Mouse (Mus musculus) kidney, postnatal 36 days (tissue): ENCODE results near the gene Hsp90b1.
A peak's percentile ranks its signal among the peaks of the same experiment; 100 is the strongest.
"Not testable (repeated sequence)": the region's sequence is repeated elsewhere in the genome, so short reads cannot be mapped to it uniquely, and the experiment has no call there.

Source experiments
- DNase-seq, 2 experiments: peaks; one replicate each; pipeline ENCODE4 v3.0.0; 2021 to 2022; ENCODE audit warnings: mixed read lengths in 2 of 2

Hsp90b1 gene

DNA sequence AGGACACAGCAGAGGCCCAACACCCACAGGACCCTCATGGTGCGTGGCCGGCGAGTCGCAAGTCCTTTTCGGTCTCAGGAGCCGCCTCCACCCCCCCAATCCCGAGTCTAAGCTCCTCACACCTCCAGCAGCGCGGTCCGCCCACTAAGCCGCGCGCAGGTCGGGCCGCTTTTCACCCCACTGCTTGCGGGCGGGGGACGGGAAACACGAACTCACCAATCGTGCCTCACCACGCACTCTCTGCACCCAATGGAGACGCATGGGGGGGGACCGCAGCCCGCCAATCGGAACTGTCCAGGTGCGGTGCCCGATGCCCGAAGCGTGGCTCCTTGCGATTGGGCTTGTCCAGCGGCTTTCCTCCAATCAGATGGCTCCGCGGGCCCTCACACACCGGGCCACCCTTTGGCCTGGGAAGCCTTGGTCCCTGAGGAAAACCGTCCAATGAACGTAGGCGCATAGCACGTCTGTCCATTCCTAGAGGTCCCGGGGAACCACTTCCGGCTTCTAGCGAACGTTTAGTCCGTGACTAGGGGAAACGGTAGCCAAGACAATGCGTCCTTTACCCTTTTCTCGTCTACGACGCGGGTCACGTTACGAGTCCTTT is at the start of gene Hsp90b1, which contains the start of gene Ttc41:
TSS of gene Hsp90b1 (minus strand) at position 192 of the 604 bp plus-strand sequence.
TSS of gene Ttc41 (plus strand) at position 494 of the 604 bp plus-strand sequence.
- peak; percentile 98 to 100 for DNase-seq

DNA sequence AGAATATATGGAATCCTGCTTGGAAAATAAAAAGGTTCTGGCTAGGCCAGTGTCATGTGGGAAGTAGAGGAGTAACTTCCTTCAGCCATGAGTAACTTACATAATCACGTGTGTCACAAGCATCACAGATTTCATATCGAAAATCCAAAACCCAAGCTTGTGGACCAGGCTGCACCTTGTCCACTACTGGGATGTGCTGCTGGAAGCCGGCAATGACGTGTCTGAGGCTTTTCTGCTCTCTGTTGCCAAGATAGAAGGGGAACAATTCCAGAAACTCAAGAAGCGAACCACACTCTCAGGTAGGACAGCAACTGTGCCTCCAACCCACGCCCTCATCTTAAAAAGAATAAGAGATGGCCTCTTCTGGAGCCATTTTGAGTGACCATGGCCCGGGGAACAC is 39.0 kb upstream of the Hsp90b1 start:
- DNase-seq: no peak

DNA sequence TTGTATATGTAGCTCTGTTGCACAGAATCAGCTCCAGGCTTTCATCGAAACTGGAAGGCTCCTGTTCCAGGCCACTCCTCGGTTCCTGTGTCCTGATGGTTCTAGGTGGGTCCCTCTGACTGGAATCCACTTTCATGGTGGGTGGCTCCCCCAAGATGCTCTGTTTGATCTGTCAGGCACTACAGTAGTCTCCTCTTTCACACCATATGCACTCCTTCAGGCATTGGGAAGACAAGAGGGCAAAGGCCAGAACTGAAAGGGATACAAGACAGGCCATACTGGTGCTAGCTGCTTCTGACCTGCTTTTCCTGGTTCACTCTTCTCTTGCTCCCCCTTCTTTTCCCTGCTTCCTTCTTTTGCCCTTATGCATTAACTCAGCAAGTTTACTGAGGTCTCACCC is 37.6 kb upstream of the Hsp90b1 start:
- no peak for DNase-seq

DNA sequence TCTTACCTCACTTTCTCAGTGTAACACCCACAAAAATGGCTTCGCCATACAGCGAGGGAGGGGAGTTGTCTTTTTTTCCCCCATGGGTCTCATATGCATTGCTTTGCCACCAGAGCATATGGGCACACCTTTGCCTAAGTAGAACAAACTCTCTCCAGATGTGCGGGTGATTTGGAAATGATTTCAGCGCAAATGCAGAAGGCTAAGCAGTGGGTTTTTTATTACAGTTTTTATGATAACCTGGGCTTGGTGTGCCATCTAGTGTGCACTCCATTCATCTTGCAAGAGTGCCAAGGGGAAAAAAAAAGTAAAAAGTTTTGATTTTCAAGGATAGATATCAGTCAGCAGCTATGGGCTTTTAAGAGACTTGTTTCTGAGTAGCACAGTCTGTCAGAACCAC is 29.7 kb upstream of the Hsp90b1 start:
- DNase-seq: no peak

DNA sequence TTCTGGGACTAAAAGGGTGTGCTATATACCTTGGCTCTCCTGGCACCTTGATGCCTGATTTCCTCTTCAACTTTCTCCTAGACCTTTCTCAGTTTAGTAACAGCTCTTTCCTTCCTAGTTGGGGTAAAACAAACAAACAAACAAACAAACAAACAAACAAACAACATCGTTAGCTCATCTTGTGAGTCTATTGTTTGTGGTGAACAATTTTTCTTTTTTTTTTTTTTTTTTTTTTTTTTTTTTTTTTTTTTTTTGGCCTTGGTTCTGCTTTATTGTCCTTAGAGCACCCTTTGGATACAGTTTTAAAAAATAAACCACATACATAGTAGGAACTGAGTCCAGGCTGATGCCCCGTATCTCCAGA is 26.2 kb upstream of the Hsp90b1 start:
- no peak for DNase-seq

DNA sequence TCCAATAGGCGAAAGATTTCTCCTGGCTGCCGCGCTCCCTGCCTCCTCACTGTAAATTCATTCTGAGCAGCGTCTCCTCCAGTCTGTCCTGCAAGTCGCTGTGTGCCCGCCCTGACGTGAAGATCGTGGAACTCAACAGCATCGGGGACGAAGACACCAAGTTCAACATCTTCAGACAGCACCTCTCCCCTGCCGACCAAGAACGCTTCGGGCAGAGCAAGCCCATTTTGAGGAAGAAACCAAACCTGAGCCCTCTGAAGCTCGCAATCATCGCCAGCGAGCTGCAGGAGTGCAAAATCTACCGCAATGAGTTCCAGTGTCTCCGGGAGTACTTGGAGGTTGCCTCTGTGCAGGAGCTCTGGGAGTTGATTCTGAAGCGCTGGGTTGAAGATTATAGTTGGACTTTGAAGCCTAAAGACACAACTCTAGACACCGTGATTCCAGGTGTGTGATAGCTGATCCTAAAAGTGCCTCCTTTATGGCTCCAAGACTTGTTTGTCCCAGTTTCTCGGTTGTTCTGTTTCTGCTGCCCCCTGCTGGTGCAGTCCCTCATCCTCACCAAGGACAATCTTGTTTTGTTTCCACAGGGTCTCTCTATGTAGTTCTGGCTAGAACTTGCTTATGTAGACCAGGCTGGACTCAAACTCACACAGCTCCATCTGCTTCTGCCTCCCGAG is 25.7 kb upstream of the Hsp90b1 start:
- peak; percentile 88 to 96 for DNase-seq

DNA sequence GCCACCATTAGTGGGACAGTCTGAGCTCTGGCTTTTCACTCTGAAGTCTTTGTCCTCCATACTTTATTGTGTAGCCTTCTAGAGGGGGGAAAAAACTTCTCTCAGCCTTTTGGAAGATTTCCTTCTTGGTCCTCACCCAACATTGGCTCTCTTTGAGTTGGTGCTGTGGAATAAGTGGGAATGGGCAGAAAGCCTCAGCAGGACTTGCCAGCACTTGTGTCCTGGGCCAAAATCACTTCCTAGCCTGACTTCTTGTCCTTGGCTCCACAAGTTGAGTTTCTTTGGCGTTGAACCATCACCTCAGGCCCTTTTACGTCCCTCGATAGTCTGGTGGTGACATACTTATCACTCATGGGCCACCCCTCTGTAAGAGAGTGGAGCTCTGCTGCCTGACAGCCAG is 22.9 kb upstream of the Hsp90b1 start:
- DNase-seq: no peak

DNA sequence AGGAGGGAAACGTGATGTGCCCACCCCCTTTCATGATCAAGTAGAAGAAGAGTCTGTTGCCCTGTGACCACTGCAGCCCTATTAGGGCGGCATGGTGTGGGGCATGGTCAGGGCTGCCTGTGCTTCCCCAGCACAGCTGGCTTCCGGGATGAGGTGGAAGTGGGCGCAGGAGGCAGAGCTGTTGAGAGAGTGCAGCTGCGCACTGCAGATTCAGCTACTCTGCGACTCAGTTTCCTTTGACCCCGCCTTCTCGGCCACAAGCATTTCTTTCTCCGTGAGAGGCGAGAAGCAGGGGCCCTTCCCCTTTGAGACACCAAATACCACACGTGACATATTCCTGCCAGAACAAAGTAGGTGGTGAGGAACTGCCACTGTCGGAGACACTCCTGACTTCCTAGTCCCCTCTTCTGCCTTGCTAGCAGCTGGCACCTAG is 22.3 kb upstream of the Hsp90b1 start:
- DNase-seq: peak; percentile 32 to 41

DNA sequence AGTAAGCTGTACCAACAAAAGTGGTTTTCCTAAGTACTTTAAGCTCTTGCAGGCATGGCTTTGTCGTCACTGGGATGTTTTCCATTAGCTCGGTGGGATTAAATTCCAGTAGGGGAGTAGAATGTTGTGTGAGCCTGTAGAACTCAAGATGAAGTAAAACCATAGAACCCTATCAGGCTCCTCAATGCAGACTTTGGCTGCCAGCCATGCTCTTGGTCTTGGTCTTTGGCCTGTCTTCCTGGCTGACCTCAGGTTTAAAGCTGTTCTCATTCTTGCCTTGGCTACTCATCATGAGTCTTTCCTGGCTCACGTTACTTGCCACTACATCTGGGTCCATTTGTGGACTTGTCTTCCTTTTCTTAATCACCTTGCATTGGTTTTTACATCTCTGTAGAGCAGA is 6.8 kb upstream of the Hsp90b1 start:
- peak; percentile 86 to 87 for DNase-seq

DNA sequence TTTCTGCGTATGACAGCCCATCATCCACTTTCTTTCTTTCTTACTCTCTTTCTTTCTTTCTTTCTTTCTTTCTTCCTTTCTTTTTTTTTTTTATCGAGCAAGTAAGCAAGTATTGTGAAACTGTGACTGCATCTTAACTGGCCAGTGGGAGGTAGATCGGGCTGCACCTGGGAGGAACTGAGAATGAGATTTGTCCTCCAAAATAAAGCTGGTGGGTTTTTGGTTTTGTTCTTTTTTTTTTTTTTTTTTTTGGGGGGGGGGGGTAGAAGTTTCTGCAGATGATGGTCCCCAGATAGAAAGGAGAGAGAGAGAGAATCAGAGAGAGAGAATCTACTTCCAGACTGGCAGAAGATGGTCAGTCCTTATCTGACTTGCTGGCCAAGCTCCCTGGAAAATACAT is 1.8 kb upstream of the Hsp90b1 start:
- DNase-seq: no peak

DNA sequence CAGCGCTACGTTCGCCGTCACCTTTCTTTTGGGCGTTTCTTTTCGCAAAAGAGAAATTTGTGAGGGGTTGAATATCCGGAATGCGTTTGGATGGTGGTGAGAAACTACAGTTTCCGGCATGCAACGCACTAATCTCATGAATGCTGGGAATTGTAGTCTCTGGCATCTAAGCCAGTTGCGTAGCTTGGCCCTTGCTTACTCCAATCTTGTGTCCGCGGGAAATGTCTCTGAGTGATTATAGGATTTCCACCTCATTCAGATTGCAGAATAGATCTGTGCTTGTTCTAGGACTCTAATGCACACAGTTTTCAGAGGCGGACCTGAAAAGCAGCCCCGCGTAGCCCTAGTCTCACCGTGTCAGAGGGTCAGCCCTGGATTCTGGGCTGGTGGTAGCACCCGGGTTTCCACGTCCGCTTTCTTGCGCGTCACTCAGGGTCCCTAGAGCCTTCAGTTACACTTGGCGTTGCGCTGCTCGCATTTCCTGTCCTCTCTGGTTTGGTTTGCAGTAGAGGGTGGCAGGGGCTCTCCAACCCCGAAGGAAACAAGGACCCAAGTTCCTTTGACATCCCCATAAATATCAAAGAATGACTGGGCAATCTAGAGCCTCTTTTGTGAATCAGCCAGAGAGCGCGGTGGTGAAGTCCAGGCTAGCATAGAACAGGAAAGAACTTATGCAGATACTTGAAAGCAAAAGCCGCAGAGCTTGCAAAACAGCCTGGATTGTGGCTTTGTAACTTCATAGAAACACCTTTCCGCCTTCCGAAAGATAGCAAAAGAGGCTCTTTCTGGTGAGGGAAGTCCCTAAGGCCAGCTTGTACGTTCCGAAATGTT is 828 bp upstream of the Hsp90b1 start:
- peak; percentile 82 to 93 for DNase-seq

DNA sequence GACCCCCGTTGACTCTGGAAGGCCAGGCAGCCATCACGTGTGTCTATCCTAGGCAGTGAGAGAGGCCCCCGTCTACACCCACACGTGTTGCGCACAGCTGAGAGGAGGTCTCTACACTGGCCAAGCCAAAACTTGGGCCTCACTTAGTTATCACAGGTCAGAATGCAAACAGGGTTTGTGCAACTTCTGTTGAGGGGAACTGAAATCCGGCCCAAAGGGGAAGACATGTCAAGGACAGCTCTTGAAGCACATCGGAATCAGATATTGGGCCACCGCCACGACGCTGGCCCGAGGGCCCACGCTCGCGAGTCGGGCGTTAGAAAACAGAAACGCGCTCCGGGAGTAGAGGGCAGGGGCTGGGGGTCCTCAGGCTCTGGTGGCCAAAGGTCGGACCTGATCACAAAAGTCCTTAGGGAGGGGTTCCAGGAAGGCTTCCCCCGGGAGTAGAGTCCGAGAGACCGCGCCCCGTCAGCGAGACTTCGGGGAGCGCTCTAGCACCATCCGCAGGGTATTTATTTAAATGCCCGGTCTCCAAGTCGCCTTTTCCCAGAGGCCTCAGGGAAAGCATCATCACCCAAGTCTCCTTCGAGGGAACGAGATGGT is 619 bp downstream of the Hsp90b1 start:
- DNase-seq: peak in 1 of 2 experiments; percentile 20

DNA sequence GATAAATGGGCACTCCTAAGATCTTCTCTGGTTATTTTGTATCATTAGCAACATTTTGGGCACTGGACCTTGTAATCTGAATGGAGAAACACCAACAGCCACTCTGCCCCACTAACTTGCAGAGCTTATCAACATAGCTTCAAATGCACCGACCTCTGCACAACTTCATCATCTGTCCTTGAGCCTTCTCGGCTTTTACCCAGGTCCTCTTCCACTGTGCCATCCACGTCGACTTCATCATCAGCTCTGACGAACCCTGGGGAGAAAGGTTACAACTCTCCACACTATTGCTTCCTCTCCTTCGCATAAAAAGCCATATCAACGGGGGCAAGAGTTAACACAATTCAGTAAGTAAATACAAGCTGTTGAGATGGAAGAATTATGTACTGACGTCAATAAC is 1.2 kb downstream of the Hsp90b1 start:
- DNase-seq: no peak

DNA sequence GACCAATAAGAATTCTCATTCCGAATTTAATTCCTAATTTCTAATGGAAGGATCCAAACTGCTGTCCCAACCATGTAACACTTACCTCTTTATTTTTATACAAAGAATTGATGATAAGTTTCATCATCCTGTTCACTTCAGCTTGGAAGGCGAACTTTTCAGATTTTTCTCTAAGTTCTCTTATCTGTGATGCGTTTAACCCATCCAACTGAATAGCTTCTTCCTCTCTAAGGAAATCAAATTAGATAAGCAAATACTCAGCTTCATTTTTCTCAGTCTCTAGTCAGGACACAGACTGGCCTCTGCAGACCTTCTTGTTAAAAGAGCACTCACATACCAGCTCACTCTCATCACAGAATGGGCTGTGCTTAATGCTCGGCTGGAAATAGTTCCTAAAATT is 1.9 kb downstream of the Hsp90b1 start:
- DNase-seq: no peak

DNA sequence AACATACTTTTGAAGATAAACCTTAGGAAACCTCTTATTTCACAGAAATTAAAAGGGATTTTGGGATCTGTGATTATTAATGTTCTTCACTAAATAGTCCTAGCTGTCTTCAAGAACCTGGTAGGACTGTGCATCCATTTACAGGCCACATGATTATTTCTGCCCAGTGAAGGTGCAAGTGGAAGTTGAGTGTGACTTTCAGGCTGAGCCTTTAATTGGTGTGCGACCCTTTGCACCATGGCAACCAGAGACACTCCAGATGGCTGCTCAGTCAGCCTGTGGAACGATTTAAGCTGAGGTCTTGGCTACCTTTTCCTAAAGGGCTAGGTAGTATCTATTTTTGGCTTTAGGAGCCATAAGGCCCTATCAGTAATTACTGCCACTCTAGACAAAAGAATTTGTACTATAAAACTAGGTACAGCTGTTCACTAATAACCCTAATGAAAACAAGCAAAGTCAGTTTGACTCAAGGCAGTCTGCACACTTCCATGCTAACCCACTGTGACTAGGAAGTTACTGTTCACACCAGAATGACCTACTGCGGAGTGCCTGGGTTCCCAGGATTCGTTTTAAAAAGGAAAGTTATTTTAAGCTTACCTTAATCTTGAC is 2.9 kb downstream of the Hsp90b1 start:
- DNase-seq: no peak

DNA sequence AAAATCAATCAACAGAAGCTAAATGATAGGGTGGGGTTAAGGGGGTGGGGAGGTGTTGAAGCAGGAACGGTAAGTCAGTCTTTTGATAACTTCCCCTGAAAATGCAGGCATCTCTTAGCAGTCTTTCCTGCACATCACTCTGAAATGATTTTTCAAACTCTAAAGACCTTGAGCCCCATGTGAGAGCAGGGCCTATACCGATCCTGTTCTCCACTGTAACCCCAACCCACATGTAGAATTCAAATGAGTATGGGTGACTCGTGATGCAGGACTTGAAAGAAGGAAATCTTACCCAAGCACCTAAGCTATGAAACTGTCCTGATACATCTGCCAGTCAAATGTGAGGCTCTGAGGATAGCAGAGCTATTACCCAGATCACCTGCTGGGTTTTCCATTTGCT is 4.3 kb downstream of the Hsp90b1 start:
- DNase-seq: no peak

DNA sequence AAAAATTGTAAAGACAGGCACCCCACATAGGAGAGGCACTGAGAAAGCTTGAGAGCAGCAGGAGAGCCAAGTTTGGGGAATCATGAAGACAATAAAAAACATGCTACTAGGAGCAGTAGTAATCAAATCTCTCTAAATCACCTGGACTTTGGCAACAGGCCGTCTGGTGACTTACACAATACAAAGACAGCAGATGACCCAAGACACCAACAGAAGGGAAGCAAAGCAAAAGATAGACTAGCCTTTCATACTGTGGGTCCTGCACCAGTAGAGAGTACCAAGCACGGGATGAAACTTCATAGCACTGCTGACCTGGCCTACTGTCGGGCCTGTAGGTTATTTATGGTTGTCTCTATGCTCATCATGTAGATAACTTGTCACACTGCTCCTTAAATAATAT is 5.1 kb downstream of the Hsp90b1 start:
- no peak for DNase-seq

DNA sequence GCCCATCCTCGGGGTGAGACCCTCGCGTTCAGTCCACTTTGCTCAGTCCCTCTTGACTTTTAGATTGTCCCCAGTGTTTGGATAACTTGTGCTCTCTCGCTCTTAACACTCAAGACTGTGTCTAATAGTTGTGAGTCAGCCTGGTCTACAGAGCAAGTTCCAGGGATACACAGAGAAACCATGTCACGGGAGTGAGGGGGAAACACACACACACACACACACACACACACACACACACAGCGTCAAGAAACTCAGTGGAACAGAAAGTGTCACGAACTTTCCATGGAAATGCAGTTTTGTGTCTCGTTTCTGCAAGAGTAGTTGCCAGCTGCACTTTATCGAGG is 19.3 kb downstream of the Hsp90b1 start:
- DNase-seq: not testable (repeated sequence)

DNA sequence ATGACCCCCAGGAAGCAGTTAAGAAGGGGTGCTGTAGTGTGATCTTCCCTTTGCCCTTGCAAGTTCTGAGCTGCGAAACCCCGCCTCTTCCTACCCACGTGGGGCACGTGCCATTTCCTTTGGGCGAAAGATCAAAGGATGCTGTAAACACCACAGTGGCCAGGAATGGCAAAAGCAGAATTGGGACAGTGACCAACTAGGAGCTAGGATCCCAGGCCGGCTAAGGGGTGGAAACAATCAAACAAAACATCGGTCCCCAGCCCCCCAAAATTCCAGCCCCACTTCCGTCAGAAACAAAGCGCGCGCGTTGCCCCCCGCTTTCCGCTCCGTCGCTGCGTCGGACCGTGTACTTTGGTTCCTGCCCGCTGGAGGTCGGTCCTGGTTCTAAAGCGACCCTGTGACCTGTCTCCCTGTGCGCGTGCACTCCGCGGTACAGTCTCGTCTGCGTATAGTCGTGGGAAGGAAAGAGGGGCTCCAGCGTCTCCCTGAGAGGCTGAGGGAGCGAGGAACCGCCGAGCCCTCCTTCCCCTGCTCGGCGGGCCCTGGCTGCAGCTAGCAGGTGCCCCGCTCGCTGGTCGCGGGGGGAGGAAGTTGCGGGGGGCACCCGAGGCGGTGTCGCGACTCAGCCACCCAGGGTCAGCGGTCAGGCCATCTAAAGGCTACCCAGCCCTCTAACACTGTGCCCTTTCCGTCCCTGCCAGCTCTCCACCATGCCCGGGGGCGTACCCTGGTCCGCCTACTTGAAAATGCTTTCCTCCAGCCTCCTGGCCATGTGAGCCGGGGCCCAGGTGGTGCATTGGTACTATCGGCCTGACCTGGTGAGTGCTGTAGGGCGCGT is 19.9 kb downstream of the Hsp90b1 start:
- DNase-seq: peak; percentile 73 to 84

DNA sequence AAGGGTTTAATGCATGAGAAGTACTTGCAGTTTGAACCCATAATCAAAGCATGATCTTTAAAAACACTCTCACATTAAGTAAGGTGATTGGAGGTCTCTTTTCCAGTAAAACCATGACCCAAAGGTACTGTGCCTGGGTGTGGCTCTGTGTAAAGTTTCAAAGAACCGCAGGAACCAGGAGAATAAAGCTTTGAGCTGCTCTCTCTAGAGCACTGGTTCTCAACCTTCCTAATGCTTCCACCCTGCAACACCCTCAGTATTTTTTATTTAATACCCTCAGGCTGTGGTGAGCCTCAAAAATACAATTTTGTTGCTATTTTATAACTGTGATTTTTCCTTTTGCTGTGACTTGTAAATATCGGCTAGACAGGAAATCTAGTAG is 20.5 kb downstream of the Hsp90b1 start:
- DNase-seq: not testable (repeated sequence)

DNA sequence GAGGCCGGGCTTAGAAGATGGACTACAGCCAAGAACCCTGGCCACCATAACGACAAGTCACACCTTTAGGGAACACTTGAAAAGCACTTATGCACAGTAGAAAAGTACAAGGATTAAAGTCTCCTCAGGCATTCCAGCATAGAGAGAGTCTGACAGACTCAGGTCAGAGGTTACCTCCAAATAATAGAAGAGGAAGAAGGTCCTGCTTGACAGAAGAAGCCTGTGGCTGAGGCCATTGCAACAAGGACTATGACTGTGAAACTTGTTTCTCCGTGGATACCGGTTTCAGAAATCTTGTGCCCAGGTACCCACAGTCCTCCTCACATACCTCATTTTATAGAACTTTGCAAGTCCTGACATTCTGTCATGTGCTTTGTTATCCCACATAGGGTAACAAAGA is 34.8 kb downstream of the Hsp90b1 start:
- DNase-seq: not testable (repeated sequence)
